Mouse (Mus musculus) 3134 (cell line): ENCODE measurements at regions not wholly inside any gene's neighbourhood (a gene's known extent, or its start where the extent isn't known, plus 50 kb on each side); places are given as distances from the start of the nearest gene placed in this dataset.

Experiments
- DNase-seq: peaks from one replicate; pipeline ENCODE4 v3.0.0-alpha.2; 2011; ENCODE audit warnings: low spot score; ENCODE audit not compliant: insufficient read length; ENCODE audit errors: extremely low read depth

DNA sequence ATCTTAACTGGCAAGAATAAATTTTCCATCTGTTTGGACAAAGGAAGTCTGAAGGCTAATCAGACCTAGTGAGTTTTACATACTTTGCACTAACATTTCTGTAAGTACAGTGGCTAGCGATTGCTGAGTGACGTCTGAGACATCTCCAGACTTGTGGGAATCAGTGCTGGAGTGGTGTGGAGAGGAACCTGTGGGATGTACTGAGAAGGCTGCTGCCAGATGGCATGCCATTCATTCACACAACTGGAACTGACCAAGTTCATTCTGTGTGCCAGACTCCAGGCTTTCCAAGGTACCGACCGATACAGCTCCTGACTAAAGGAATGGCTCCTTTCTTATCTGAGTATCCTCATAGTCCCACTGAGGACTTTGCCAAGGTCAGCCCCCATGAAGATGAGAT is 797.2 kb upstream of the Car8 start:
- DNase-seq, result no peak

DNA sequence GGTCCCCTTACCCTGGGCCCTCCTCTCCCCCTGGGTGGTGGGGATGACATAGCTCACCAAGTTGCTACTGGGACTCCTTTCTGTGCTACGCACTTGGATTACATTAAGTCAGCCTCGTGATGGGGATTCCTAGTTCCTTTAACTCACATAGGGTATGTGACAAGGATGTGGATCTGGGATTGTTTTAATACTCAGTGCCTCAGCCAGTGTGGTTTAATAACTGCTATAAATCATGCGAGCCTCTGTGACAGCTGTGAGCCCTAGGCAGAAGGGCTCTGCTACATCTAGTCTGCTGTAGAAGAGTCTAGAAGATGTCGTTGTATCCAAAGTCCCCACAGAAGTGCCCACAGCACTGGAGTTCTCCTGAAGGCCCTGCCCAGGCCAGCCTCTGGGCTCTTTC is 796.5 kb upstream of the Car8 start:
- no peak for DNase-seq

DNA sequence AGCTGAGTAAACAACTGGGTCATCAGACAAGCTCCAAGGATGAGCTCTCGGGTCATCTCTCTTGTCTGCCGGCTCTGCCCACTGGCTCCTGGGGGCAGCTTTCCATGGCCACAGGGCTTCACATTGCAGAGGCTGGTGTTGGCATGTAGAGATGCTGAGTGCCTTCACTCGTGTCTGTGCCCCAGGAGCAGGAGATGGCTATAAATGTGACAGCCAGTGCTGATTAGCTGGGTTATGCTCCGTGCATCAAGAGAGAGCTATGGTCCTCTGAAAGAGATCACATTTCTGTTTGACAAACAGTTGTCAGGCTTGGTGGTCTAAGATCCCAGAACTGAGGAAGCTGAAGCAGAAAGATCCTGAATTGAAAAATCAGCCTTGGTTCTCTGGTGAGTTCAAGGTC is 795.4 kb upstream of the Car8 start:
- no peak for DNase-seq

DNA sequence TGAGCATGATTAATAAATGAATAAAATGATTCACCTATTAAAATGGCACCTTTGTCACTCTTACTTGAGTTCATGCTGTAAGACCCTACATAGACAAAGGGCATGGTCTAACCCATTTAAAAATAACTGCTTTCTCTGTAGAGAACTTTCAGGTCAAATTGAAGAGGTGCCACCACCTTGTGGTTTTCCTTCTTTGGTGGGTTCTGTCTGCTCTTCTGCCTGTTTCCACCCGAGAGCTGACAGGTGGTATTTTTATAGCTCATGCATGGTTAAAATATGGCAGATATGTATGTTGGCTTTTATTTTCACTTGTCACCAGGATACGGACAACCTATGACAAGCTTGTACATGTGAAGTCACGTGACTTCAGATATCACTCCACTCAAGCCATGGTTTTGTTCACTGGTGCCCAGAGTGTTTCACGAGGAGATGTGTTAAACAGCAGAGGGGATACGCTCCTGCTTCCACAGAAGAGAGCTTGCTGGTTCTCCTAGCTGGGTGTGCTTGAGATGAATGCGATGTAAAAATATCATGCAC is 794.3 kb upstream of the Car8 start:
- DNase-seq, result no peak

DNA sequence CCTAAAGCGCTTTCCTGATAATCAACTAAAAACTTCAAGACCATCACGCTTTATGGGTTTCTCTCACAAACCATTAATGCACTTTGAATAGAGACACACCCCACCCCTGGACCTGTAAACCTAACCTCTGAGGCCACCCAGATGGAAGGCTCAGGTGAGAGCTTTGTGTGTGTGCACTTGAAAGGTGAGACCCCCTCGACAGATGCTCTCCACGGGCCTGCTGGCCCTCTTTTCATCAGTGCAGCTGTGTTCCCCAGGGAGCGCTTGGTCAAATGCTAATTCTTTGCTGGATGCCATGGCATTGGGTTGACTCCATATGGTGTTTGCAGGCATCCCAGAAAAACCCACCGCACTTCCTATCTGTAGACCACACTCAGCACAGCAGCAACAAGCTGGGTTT is 792.8 kb upstream of the Car8 start:
- DNase-seq, result no peak

DNA sequence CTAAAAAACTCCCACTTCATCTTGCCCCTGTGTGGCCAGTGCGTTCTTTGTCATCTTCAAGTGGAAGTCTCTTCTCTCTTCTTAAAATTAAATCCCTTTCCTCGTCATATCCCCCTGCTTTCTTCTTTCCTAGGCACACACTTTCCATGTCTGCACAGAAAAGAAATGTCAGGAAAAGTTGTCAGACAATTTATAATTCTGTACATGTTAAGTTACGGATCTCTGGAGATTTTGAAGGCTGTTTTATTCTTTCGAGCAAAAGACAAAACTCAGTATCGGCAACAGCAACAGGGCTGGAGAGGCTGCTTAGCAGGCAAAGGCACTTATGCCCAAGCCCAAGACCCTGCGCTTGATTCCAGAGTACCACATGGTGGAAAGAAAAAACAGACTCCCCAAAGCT is 790.1 kb upstream of the Car8 start:
- no peak for DNase-seq

DNA sequence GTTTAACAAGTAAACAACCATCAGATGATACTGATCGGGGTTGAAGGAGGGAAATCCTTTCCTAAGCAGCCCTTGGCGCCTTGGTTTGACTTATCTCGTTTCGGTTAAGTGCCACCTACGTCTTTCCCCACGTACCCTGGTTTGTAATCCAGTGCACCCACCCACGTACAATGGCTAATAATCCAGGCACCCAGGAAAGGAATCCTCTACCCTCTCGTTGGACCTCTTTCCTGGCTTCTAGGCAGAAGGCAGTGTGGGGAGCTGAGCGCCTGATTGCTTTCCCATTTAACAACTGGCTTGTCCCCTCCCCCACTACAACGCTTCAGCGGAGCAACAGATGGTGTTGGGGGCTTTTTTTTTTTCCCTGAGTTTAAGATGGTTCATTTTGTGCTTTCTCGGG is 789.6 kb upstream of the Car8 start:
- no peak for DNase-seq

DNA sequence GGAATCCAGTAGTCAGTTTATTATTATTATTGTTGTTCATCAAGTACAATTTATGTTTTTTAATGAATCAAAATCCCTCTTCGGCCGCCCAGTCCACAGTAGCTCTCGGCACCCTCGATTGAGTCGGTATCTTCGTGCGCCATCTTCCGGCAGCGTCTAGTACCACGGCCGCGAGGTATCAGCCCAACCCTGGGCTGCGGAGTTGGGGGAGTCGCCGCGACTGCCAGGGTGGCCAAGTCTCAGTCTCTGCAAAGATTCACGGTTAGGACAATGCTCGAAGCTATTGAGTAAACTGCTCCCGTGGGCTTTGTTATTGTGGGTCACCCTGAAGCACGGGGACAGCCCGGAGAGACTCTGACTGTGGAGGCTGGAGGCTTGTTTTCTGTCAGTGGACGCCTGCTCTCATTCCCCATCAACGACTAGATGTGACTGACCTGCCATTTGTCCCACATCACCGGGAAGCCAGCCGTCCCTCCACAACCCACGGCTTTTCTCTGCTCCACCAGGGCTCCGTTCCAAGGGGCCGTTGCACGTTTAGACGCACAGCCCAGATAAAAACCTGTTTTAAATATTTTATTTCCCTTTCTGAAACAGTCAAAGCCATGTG is 789.1 kb upstream of the Car8 start:
- peak; percentile 70 for DNase-seq

DNA sequence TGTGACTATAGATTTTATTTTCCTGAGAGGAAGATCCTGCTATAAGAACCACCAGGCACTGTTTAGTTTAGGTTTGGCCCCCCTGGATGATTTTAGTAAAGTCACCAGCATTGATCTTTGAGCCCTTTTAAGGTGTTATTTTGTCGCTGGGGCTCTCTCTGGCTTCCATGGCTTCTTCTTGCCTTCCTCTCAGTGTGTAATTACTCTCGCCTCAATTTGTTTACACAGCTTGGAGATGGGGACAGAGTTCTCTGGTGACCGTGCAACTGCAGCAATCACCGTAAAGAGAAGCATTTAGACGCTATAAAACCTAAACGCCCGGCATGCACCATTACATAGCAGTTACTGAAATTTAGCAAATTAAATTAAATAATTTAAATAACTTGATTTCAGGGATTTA is 788.5 kb upstream of the Car8 start:
- no peak for DNase-seq

DNA sequence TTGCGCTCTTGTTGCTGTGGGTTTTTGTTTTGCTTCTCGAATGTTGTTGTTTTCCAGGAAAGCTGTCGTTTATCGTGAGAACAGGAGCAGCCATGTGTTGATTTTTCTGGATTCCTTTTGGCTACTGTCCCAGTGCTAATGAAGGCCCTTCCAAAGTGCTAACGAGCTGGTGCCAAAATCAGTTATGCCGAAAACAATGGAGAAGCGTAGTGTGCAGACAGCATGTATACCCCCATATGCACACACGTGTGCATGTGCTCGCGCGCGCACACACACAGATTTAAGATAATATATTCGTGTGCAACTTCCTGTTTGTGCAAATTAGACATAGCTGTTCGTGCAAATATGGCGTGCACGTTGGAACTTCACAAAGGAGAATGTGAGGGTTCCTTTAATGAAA is 788.0 kb upstream of the Car8 start:
- DNase-seq, result no peak

DNA sequence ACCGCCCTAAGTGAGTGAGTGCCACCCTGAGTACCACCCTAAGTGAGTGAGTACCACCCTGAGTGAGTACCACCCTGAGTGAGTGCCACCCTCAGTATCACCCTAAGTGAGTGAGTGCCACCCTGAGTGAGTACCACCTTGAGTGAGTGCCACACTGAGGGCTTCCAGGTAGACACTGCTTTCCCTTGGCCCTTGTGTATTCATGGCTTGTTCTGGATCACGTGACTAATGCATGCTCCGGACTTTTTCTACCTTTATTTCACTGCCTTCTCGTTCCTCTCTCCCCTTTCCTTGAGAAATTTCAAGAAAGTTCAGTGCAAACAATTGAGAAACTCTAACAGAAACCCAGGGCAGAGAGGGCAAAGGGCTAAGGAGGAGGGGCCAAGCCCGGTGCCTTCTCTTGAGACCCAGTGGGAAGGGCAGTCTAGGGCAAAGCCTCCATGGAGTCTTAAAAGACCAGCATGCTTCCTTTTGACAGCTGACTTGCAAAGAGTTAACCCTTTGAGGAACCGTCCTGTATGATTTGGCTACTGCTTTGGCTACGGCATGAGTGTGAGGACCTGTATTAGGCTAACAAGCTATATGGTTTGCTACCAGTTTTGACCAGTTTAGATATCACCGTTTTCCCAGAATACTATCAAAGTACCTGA is 787.1 kb upstream of the Car8 start:
- DNase-seq, result no peak

DNA sequence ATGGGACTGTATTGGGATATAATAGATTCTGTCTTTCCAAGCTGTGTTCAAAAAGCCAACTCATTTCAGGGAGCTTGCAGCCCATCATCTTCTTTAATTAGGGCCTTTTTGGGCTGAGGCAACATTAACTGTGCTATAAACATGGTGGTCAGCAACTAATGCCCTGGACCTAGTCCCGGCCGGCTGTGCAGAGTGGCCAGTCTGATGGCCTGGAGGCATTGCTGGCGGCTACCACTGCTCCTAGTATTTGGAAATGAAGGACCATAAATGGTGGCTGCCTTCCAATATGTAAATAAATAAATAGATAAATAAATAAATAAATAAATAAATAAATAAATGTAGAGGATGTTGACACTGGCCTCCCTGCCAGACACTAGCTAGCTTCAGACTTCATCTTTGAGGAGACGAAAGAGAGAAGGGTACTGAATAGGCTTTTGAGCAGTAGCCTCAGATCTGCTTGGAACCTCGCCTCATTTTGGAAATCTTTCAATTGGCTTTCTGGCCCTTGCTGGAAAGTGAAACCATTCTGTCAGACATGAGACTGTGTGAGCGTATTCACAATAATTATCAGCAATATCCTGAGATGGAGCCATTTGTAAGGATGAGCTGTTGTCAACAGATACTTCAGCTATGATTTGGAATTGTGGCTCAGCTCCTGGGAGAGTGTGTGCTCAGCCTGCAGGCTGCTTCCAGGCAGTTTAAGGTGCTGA is 785.5 kb upstream of the Car8 start:
- DNase-seq, result no peak

DNA sequence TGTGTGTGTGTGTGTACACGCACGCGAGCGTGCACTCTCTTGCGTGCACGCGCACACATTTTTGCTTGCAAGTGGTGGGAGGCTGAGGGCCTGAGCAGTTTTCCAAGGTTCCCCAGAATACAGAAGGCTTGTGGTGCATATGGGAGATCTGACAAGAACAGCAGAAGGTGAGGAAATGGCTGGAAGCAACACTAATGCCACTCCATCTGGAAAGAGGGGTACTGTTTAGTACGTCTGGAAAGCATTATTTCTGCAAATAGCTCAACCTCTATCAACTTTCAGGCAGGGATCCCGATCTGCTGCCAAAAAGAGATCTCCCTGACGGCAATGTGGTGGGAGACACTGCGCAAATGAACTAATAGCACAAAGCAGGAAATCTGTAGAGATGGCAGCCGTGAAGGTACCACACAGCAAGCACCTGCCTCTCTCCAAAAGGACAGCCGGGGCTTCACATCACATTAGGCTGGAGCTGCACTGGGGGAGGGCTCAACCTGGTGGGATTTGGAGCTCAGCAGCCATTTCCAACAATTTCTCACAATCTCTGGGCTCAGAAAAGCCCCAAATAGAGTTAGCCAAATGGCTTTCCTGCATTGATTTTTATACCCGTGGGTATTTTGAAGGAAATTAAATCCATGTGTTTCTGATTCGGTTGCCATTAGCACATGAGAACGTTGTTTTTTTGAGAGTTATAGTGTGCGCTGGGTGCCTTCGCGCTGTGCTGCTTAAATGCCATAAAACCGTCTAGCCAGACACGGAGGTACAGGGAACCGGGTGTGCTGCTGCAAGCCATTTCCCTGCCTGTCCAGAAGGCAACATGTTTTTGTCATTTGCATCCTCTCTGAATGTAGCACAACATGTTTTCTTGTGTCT is 780.6 kb upstream of the Car8 start:
- DNase-seq, result no peak

DNA sequence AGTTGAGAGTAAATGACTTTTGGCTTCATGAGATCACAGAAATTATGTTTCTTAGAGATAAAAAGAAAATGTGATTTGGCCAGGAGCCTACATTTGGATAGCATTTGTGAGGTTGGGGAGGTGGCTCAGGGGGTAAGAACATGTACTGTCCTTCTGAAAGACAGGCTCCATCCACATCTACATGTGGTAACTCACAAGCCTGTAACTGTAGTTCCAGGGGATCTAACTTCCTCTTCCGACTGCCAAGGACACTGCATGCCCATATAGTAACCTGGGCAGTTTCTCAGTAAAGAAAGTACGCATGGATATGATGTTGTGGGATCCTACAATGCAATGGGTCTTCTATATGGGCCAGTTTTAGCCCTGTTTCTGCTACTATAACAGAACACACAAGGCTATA is 779.4 kb upstream of the Car8 start:
- DNase-seq, result no peak

DNA sequence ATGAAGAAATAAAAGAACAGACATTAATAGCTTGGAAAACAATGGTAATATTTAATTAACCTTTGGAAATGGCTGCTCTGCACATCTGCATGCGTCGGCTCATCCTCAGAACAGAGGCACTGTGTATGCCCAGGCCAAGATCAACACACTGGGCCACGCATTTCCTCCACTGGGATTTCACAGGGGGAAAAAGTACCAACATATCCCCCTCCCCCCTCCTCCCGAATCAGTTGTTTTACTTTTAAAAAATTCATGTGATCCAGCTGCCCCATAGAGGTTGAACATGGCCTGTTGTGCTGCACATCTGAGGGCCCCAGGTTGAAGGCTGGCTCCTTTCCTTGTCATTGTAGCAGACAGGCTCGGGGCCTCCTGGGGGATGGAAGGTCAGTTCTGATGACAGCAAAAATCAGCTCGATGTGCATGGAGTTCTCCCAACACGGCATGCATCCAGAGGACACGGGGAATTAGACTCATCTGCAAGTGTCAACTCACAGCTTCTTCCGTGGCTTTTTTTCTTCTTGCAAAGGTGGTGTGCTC is 777.7 kb upstream of the Car8 start:
- DNase-seq, result no peak

DNA sequence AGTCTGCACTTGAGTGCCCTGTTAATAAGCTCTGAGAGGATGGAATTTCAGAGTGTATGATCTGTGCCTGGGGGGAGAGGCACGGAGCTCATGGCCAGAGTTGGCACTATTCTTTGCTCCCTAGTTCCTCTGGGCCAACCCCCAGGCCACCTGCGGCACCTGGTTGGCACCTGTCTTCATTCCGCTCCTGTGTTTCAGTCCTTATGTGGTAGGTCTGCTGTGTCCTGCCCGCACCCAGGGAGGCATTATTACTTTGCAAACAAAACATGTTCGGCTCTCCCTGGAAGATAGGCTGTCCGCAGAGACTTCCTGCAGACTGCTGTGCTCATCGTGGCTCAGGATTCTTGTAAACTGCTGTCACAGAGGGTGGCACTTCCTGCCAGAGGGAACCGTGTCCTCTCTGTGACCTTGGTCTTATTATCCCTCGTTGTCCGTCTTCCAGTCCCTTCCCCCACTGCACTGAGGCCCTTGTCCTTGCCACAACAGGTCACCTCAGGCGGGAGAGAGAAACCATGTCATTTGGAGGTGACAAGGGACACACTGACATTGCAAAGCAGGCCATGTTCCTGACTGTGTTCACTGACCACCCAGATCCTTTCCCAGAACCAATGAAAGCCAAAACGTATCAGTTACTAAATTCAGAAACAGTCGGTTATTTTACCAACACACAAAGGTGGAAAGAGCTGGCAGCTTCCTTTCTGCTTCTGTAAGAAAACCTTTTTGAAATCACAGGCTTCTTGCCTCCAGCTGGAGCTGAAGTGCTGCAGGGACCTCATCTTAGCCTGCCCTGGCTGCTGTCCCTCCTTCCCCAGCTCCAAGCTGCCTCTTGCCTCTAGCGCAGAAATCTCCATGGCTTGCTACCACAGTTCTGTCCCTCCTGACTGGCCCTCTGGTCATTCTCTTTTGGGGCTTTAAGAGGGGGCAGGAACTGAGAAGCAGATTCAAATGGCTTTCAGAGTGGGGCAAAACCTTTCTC is 777.0 kb upstream of the Car8 start:
- no peak for DNase-seq

DNA sequence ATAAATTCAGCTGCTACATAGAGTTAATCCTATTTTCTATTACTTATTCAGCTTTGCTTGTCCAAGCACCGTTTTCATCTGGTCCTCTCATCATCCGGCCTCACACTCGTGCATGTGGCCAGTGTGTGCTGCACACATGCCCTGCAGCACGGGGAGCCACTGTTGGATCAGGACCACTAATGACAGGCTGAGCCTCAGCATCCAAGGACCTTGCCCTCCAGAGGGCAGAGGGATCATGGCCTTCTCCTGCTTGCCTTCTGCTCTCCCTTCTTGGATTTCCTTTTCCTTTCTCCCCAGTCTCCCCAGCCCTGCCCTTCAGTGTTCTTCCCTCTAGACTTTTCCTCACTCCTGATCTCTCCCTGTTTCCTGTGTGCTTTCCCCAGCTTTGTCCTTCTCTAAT is 776.1 kb upstream of the Car8 start:
- DNase-seq, result no peak

DNA sequence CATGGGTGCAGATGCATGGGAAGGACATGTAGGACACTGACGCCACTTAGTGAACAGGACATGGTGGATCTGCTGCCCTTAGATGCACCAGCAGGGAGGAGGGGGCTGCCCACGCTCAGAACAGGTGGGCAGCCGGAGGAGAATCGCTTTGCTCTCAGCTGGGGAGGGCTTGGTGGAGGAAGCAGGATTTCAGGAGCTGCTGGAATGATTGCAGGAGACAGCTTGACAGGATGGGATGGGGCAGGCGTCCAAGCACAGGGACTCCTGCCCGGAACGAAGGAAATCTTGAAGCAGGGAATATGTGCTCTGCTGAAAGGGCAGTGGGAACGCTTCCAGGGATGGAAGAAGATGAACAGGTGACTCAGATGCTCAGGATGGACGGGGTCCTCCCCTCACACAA is 773.9 kb upstream of the Car8 start:
- no peak for DNase-seq

DNA sequence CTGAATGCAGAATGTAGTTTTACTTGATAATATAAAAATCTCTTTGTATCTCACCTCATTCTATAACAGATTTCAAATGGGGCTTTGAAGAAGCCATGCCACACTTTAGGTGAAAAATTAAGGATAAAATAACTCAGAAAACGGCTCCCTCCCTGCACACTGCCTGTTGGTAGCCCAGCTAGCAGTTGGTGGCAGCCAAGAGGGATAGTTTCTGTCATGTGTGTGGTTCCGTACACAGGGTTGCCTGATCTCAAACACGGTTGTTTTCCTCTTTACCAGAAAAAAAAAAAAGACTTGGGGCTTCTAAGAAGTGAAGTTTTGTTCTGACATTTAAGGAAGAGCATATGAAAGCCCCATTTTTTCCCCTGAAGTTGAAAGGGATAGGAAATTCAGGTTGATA is 773.1 kb upstream of the Car8 start:
- no peak for DNase-seq

DNA sequence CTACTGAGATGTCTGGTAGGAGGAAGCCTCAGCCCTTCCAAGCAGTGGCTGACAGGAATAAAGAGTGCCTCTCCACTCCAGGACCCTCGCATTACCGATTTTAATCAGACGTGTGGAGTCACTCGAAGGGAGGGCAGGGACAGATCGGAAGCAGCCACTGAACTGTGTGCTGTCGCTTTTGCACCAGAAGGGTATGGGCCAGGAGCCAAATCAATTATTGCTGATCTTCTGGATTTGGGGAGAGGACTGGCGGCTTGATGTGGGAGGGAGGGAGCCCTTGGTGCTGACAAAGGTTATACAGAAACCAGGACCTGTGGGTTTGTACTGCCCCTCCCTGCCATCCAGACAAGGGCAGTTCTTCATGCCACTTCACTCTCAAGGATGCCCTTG is 772.3 kb upstream of the Car8 start:
- no peak for DNase-seq
